Mouse (Mus musculus) forebrain, postnatal 0 days (tissue): ENCODE measurements around the gene Rhbdd3. TPM values are rescaled to one million over a fixed set of nuclear protein-coding genes. Genes with fewer than 3 reads are reported as not detected.

Experiments
- ATAC-seq: fragments of 200-750 bp; cut with Nextera tagmentation; 2 replicates; pipeline ENCODE4 v1.8.0; 2017; ENCODE audit warnings: mild to moderate bottlenecking, moderate library complexity
- DNase-seq: peaks from one replicate; pipeline ENCODE4 v3.0.0-alpha.2; 2015
- H3K27ac ChIP-seq: fragments of 300-500 bp; sonication (generic); 2 replicates; pipeline ENCODE4 v1.5.1; 2014; ENCODE audit warnings: low read depth, mild to moderate bottlenecking, antibody characterized with exemption, low read length, moderate library complexity, mixed read lengths
- H3K27me3 ChIP-seq: fragments of 300-500 bp; sonication (generic); 2 replicates; pipeline ENCODE4 v1.6.1; 2014; ENCODE audit warnings: mild to moderate bottlenecking, low read length, mixed read lengths; ENCODE audit not compliant: insufficient read depth
- H3K36me3 ChIP-seq: fragments of 300-500 bp; sonication (generic); 2 replicates; pipeline ENCODE4 v1.6.1; 2014; ENCODE audit warnings: mild to moderate bottlenecking, moderate library complexity; ENCODE audit not compliant: insufficient read depth
- H3K4me1 ChIP-seq: fragments of 300-500 bp; sonication (generic); 2 replicates; pipeline ENCODE4 v1.6.1; 2014; ENCODE audit warnings: antibody characterized with exemption; ENCODE audit not compliant: insufficient read depth
- H3K4me2 ChIP-seq: fragments of 300-500 bp; sonication (generic); 2 replicates; pipeline ENCODE4 v1.6.1; 2014; ENCODE audit warnings: low read depth, mild to moderate bottlenecking, moderate library complexity
- H3K4me3 ChIP-seq: fragments of 300-500 bp; sonication (generic); 2 replicates; pipeline ENCODE4 v1.5.1; 2014; ENCODE audit warnings: low read depth, low read length, mixed read lengths
- H3K9ac ChIP-seq: fragments of 300-500 bp; sonication (generic); 2 replicates; pipeline ENCODE4 v1.6.1; 2014; ENCODE audit warnings: mild to moderate bottlenecking
- H3K9me3 ChIP-seq: fragments of 300-500 bp; sonication (generic); 2 replicates; pipeline ENCODE4 v1.6.1; 2016; ENCODE audit warnings: low read length
- CTCF ChIP-seq: sonication (generic); IDR thresholded peaks from 2 replicates; pipeline ENCODE4 v1.5.1; 2016; ENCODE audit warnings: antibody characterized with exemption, control low read depth, low read depth
- WGBS: fragments of 180-500 bp; shearing (Covaris S2); extraction: QIAGEN DNeasy Blood & Tissue Kit; methylation state at CpG from one replicate; pipeline ENCODE4 v1.1.7; 2014; 5-methylcytosine and 5-hydroxymethylcytosine counted together
- polyA plus RNA-seq: library from polyadenylated mRNA; unstranded; fragments of >200 nt; fragmentation: Nextera tagmentation; extraction: Ambion mirVana; gene quantifications from 2 replicates; pipeline ENCODE4 v1.2.1, GENCODE M21; 2015
- total RNA-seq: library from RNA; depleted of rRNA; stranded (reverse); fragments of >200 nt; gene quantifications from 2 replicates; pipeline ENCODE4 v1.2.3, GENCODE M21; 2014

The Rhbdd3 gene
- total and polyA plus RNA-seq, 2 experiments from 2014 or later, result 31.0 to 36.6 TPM

DNA sequence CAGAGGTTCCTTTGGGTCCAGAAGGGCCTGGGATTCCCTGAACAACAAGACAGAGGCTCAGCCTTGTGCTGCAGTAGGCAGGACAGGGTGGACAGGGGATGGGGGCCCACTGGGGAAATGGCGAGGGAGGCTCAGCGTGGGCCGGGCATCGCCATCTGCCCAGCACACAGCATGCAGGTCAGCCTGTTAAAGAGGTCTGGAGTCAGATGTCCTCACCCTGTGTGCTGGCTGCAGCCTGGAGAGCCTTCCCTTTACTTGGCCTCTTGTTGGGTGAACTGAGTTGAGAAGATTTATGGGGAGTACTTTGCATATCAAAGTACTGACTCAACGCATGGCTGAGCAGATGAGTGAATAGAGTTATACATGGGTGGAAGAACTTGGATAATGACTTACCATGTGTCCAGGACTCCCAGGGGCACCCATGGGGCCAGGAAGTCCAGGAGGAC, 30.3 kb downstream of the Rhbdd3 start:
- no peak for DNase-seq

DNA sequence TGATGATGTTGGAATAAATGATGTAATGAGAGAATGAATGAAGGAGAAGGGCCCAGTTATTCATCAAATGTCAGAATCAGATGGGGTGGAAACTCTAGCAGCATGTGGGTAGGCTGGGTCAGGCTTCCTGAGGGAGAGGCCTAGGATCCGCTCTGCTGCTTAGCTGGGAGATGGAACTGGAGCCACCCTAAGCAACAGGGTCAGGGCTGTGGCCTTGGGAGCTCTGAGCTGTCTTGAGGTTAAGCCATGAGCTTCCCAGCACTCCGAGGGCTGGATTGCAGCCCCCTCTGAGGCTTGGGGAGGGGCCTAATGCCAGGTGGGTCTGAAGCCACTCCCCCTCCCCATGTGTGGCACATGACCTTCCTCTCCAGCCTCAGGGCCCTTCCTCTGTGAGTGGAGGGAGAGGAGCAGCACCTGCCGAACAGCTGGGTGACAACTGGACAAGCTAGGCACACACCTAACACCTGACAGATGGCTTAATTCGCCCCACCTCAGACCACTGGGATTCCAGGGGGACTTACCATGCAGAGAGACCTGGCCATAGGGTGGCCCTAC, 31.5 kb downstream of the Rhbdd3 start:
- H3K9ac ChIP-seq, result no peak overlapping the region
- no peak overlapping the region for H3K27ac ChIP-seq
- DNase-seq (no peak), ATAC-seq (no peak)
- whole genome bisulfite sequencing, result 64% methylated on average over 4 of the region's 4 CpGs
- no peak for TF ChIP-seq CTCF
- H3K36me3 ChIP-seq, result no peaks in the 10 kb centered on the region
- no peaks in the 10 kb centered on the region for H3K9me3 ChIP-seq
- H3K4me2 ChIP-seq, result no peak overlapping the region
- peaks cover 7% of the 10 kb centered on the region; the same call in 1 of the 2 replicates for H3K4me1 ChIP-seq
- no peak overlapping the region for H3K4me3 ChIP-seq
- H3K27me3 ChIP-seq, result no peaks in the 10 kb centered on the region

More for the DNA sequence above, 30.3 kb downstream of the Rhbdd3 start:
- H3K27me3 ChIP-seq, result no peaks in the 10 kb centered on the region
- peaks cover 7% of the 10 kb centered on the region; the same call in 1 of the 2 replicates for H3K4me1 ChIP-seq
- H3K27ac ChIP-seq, result no peak overlapping the region
- H3K9ac ChIP-seq, result no peak overlapping the region
- no peak overlapping the region for H3K4me3 ChIP-seq
- 11% methylated on average over 5 of the region's 5 CpGs for WGBS
- 0 out of 2 replicates have a peak, but pooled peaks have one; percentile 15 for ATAC-seq
- H3K9me3 ChIP-seq, result peaks cover 3% of the 10 kb centered on the region; the same call in 1 of the 2 replicates
- TF ChIP-seq CTCF, result no peak
- no peak overlapping the region for H3K4me2 ChIP-seq
- H3K36me3 ChIP-seq, result no peaks in the 10 kb centered on the region

DNA sequence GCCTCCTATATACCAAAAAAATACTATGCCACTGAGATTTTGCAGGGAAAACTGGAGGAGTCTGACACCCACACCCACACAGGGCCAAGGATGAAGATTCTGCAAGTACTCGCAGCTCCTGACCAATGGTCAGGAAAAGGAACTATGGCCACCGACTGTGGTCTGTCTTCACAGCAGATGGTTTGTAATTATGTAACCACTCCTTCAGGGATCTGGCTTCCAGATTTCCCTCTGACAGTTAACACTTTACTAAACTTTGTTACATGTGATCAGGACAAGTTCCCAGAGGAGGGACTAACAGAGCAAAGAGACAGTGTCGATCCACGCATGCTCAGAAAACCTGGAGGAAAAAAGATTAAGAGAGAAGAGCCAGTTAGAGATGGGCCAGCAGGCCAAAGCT, 34.0 kb downstream of the Rhbdd3 start:
- WGBS, result 76% methylated on average over 4 of the region's 4 CpGs
- no peak for TF ChIP-seq CTCF
- Histone ChIP-seq H3K4me3 (no peak overlapping the region), H3K27ac (no peak overlapping the region), H3K4me2 (no peak overlapping the region), H3K9me3 (no peaks in the 10 kb centered on the region), H3K36me3 (no peaks in the 10 kb centered on the region), H3K4me1 (peaks cover 7% of the 10 kb centered on the region; the same call in 1 of the 2 replicates), H3K27me3 (no peaks in the 10 kb centered on the region), H3K9ac (no peak overlapping the region)
- ATAC-seq (no peak), DNase-seq (no peak)

DNA sequence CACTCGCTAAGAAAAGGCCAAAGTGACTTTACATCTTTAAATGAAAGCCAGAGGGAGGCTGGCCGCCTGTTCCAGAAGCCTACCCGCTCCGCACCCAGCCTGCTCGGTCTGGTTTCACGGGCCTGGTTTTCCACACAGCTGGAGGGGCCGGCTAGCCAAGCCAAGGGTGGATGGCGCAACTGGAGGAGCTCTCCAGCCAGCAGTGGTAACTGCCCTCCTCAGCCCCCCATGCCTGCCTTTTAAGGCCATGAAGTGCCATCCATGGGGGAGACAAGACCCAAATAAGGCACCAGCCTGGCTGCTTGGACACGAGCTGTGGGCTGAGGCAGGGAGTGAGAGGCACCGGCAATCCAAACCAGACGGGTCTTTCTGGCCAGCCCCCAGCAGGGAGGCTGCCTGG, 37.2 kb downstream of the Rhbdd3 start:
- Histone ChIP-seq H3K4me3 (no peak overlapping the region), H3K9ac (no peak overlapping the region), H3K27me3 (no peaks in the 10 kb centered on the region), H3K4me1 (no peaks in the 10 kb centered on the region), H3K27ac (no peak overlapping the region), H3K9me3 (no peaks in the 10 kb centered on the region), H3K4me2 (no peak overlapping the region), H3K36me3 (no peaks in the 10 kb centered on the region)
- TF ChIP-seq CTCF, result no peak
- ATAC-seq, result no peak
- no peak for DNase-seq
- WGBS, result 77% methylated on average over 11 of the region's 11 CpGs

DNA sequence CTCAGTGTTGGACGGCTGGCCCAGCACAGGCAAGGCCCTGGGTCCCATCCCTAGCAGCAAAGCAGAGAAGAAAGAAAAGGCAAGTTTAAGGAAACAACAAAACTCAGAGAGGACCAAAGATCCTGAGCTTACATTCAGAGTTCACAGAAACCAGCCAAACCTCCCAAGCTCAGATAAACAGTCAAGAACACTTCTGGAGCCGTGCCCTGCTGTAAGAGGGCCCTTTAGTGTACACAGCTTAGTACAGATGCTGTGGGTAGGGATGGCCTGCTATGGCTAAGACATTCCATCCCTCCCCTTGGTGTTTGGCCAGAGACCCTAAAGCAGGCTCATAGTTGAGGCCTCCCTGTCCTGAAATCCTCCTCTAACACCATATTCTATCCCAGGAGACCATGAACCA, 39.9 kb downstream of the Rhbdd3 start:
- WGBS, result 93% methylated on average over 2 of the region's 2 CpGs
- no peak for ATAC-seq
- Histone ChIP-seq H3K4me3 (no peak overlapping the region), H3K9ac (no peak overlapping the region), H3K4me2 (no peak overlapping the region), H3K27ac (no peak overlapping the region), H3K4me1 (no peaks in the 10 kb centered on the region), H3K27me3 (no peaks in the 10 kb centered on the region), H3K9me3 (no peaks in the 10 kb centered on the region), H3K36me3 (no peaks in the 10 kb centered on the region)
- TF ChIP-seq CTCF, result no peak
- no peak for DNase-seq

DNA sequence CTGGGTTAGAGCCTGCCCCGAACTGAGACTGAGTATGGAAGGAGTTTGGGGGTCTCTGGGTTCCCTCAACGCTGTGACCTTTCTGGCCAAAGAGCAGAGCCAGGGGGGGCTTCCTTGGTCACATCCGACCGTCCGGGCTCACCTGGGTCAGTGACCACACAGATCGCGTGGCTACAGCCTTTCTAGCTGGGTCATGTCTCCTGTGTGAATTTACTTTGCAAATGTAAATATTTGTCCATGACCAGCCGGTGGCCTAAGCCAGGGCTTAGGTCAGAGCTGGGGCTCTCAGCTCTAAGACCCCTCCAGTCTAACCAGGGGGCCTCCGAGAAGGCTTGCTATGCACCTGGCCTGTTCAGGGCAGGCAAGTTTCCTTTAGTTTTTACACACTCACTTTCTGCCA, 40.6 kb downstream of the Rhbdd3 start:
- no peak overlapping the region for H3K27ac ChIP-seq
- no peak overlapping the region for H3K4me2 ChIP-seq
- DNase-seq (no peak), ATAC-seq (no peak)
- H3K4me3 ChIP-seq, result no peak overlapping the region
- H3K9me3 ChIP-seq, result no peaks in the 10 kb centered on the region
- H3K9ac ChIP-seq, result no peak overlapping the region
- H3K36me3 ChIP-seq, result no peaks in the 10 kb centered on the region
- no peak for TF ChIP-seq CTCF
- no peaks in the 10 kb centered on the region for H3K27me3 ChIP-seq
- 91% methylated on average over 9 of the region's 9 CpGs for WGBS
- H3K4me1 ChIP-seq, result no peaks in the 10 kb centered on the region

DNA sequence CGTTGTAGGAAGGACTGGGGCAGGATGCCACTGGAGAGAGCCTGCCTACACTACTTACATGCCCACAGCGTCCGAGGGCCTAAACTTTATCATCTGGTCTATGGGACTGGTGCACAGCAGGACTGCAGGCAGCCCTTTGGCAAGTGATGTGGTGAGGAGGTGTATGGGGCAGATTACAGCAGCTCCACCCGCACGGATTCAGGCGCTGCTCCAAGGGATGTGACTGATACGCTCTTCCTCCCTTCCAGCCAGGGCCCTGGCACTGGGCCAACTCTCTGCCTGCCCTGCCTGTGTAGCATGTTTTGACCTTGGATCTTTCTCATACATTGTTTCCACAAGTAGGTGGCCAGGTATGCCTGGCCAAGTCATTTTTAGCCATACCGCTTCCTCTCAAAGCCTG, 41.9 kb downstream of the Rhbdd3 start:
- Histone ChIP-seq H3K27me3 (no peaks in the 10 kb centered on the region), H3K27ac (no peak overlapping the region), H3K36me3 (no peaks in the 10 kb centered on the region), H3K9ac (no peak overlapping the region), H3K4me1 (no peaks in the 10 kb centered on the region), H3K9me3 (no peaks in the 10 kb centered on the region), H3K4me2 (no peak overlapping the region), H3K4me3 (no peak overlapping the region)
- ATAC-seq (no peak), DNase-seq (no peak)
- no peak for TF ChIP-seq CTCF
- WGBS, result 46% methylated on average over 8 of the region's 8 CpGs
